Mouse (Mus musculus) cerebellum, adult 9-10 months (tissue): ENCODE data around the gene Gm44596.
"Not testable (repeated sequence)": the region's sequence is repeated elsewhere in the genome, so short reads cannot be mapped to it uniquely, and the experiment has no call there.

ENCODE experiments used
- DNase-seq: peaks from one replicate; pipeline ENCODE4 v3.0.0; 2022

The Gm44596 gene

DNA sequence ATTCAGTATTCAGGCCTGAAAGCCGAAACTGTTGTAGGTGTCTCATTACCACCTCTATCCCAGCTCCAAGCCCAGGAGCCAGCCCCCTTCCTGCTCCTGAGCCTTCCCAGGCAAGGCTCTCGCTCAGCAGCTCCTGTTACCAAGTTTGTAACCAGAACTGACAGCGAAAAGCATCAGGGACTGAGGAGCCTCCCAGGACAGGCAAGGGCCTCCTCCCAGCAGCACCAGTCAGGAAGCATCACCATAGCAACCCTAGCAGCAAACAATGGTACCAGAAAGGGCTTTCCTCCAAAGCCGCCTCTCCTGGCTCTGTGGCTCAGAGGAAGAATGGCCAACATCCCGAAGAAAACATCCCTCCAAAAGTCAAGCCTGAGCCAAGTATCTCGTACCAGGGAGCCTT lies at the start of gene Gm44596, which contains the start of gene Tex52:
Gene Gm44596, plus strand, starts transcription at position 312 of the 400 bp plus-strand sequence.
Gene Tex52, plus strand, starts transcription at position 265 of the 400 bp plus-strand sequence.
- no peak for DNase-seq

DNA sequence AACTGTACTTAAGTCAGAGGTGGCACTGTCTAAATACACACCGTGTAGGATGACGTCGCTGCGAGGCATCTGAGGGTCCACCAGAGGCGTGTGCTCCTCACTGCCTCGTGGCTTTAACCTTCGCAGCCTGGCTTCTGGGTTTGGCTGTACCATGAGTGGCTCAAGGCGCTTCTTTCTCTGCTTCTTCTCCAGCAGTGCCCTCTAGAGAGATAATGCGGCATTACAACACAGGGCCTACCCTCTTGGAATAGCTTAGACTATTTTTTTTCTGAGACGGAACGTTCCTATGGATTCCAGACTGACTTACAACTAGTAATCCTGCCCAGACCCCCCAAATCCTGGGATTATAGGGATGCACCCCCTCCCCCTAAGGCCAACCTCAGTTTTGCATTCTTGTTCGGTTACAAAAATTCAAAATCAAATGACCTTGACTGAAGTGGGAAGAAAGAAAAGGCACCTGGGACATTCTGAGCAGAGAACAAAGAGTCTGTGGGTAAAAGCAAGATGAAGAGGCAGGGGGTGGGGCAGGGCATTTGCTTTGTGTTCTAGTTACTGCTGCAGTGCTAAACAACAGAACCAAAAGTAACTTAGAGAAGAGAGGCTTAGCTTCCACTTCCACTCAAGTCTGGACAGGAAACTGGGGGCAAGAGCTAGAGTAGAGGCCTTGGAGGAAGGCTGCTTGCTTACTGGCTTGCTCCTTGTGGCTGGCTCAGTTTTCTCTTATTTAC lies 40.7 kb upstream of the Gm44596 start:
- DNase-seq = peak; percentile 82

DNA sequence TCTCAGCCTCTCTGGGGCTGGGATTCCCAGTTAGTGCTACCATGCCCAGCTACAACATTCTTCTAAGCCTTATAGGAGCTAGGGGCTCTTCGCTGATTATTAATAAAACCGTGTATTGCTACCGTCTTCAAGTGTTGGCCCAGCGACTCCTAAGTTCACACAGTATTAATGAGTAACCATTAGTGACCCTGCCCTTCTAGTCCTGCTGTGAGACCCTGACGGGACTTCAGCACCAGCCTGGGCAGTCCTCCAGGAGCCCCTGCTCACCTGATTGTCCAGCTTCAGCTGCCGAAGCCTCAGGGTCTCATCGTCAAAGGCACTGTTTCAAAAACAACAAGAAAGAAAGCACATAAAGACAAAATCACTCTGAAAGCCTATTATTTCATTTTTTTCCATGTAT lies 37.8 kb upstream of the Gm44596 start:
- DNase-seq = no peak

DNA sequence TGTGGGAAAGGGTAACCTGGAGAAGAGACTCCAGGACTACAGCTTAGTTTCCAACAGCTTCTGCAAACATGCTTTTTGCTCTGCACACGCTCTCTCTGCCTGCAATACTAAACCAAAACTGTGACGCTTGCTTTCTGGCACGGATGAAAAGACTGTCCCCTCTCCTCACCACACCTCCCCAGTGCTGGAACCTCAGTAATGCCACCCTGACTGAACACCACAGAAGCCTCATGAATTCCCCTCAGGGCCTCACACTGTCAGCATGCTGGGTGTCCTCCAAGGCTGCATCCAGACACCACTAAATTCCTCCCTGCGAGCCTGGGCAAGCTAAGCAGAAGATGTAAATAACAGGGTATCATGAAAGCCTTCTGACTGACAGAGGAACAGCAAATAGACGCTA lies 36.4 kb upstream of the Gm44596 start:
- DNase-seq = no peak

DNA sequence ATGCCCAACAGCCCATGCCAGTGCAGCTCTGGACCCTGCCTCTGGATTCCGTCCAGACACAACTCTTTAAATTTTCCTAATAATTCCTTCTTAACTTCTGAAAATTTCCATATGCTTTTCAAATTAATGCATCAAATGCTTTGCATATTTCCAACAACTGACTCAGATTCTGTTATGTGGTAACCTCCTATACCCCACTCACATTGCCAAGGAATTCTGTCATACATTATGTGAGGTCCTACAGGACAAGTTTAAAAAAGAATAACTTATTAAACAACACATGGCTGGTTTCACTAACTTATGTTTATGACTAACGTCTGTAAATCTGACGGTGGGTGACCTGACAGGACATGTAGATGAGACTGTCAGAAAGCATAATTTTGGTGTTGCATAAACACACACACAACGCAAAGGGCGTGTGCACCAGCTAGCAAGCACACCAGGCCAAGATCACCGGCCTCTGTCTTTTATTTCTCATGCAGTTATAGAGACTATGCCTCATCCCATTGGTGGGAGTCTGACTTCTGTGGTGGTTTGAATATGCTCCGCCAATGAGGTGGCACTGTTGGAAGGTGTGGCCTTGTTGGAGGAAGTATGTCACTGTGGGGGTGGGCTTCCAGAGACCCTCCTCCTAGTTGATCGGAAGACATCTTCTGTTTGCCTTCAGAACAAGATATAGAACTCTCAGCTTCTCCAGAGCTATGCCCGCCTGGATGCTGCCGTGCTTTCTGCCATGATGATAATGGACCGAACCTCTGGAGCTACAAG lies 33.2 kb upstream of the Gm44596 start:
- no peak for DNase-seq

DNA sequence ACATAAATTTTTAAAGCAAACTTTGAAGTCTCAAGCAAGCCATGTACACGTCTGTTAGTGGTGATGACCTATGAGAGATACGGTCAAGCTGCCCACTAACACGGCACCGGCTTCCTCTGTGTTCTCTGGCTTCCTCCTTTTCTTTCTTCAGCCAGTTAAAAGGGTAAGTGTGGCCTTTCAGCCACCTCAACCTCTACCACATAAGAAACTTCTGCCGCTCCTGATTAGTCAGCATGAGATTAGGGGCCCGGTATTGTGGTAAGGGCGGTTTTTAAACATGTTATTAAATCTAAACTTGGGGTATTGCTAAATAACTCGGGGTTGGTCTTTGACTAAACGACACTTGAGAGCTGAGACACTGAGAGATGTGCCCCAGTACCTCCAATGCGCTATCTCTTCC lies 29.7 kb upstream of the Gm44596 start:
- no peak for DNase-seq

DNA sequence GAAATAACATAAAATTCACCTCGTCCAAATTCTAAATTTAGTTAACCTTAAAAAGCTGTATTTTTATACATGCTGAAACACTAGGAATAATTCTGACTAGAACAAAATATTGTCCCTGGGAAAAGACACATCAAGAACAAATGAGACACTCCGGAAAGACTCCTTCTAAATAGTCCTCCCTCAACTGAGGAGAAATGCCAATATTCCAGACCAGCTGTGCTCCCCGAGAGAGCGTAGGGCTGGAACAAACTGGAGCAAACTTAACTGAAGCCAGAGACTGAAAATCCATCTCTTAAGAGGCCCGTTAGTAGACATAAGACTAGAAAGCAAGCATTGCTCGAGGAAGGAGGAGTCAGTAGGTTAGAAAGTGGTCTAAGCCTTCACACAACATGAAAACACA lies 28.5 kb upstream of the Gm44596 start:
- no peak for DNase-seq

DNA sequence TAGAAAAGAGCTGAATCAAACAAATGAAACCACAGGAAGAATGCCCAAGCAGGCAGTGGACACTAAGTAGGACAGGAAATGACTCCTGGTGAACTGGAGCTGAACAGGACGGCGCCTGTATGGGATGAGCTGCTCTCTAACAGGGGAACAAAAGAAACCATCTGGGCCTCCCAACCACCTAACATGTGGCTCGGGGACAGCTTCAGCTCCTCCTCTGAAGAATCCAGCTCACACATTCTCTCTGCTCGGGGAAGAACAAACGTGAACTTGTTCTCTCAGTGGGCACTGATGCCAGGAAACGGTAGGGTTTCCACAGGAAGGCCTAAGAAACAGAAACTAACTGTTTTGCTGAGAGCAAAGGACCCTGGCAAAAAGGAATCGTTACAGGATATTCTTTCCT lies 25.6 kb upstream of the Gm44596 start:
- DNase-seq = peak; percentile 46

DNA sequence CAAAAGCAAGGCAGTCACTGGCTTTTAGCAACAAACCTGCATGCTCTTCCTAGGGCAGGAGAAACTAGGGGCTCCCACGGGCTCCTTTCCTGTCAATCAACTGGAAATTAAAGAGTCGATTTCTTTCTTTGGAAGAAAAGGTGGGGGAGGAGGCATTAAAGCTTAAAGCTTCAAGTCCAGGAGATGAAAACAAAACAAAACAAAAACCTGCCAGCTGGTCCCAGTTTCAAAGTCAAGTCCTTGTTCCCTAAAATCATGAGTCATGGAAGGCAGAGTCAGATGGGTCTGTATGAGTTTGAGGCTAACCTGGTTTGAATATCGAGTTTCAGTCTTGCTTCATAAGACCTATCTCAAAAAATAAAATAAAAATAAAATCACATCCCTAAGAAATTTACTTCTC lies 21.2 kb upstream of the Gm44596 start:
- no peak for DNase-seq

DNA sequence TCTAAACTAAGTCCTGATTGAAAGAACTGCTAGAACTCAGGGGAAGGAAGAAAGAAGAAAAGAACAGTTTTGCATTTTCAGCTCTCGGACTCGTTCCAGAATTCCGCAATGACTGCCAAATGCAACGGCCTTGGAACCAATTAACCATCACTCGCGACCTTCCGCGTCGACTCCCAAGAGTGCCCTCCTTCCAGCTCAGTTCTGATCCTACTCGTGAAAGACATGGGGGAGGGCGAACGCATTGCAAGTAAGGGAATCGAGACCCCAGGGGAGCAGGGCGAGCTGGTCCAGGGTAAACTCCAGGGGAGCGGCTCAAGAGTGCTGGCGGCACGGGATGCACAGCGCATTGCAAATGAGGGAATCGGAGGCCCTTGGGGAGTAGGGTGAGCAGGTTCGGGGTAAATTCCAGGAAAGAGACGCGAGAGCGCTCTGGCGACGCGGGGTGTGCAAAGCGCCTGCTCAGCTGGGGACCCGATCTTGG lies 20.1 kb upstream of the Gm44596 start:
- DNase-seq = peak; percentile 67

DNA sequence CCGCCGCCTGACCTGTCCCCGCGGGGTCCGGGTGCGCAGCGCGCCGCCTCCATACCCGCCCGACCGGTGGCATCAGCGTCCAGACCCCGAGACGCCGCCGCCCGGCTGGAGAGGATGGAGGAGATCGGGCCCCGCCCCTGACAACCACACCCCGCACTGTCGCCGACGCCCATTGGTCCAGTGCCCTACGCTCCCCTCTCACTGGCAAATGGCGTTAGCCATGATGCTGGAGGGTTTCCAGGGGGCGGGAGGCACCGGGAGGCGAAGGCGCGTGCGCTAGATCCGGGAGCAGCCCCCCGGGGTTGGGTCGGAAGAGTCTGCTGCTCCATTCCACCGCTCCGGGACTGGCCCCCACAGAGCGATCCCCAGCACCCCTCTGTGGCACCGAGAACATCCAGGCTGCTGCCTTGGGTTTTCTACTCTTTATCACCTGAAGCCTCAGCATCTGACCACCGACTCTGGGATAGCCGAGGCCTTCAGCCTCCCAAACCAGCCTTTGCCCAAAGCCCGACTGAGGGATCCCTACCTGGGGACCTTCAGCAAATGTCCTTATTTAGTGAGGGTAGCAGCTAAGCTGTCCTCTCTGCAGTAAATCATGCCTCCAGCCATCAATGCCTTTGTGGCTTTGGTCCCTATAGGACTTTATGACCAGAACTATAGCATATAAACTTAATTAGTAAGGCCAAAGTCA lies 19.4 kb upstream of the Gm44596 start, which contains the start of gene Tulp3:
Gene Tulp3, minus strand, starts transcription at position 126 of the 691 bp plus-strand sequence.
- peak; percentile 98 for DNase-seq

DNA sequence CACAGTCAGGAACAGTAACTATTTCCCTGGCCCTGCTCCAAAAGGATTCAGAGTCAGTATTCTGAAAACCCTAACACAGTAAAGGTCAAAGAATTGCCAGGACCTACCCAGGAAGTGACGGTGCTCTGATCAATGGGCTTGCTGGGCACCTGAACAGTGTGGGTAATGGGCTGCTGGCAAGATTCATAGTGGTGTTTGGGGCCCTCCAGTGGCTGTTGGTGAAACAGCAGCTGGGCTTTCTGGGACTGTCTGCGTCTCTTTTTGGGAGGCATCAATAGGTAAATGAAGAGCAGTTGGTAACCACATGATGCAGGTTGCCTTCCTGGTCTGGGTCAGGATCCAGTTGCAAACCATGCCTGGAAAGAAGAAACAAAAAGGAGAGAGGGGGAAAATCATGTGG lies 16.3 kb upstream of the Gm44596 start:
- DNase-seq = peak; percentile 76

DNA sequence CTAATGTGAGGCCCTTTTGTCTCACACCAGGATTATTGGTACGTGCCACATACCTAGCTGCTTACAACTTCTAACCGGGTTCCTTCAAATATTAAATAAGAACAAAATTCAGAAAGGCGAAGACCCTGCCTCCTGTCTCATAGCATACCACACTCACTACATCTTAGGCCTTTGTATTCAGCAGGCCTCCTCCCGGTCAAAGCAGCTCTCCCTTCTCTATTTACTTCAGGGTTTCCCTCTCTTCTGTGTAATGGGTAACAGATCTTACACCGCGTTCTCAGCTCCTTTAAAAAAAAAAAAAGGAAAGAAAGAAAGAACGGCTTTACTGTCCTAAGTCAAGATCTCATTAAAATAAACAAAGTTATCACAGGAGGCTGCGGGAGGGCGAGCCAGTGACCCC lies 13.4 kb upstream of the Gm44596 start:
- no peak for DNase-seq

DNA sequence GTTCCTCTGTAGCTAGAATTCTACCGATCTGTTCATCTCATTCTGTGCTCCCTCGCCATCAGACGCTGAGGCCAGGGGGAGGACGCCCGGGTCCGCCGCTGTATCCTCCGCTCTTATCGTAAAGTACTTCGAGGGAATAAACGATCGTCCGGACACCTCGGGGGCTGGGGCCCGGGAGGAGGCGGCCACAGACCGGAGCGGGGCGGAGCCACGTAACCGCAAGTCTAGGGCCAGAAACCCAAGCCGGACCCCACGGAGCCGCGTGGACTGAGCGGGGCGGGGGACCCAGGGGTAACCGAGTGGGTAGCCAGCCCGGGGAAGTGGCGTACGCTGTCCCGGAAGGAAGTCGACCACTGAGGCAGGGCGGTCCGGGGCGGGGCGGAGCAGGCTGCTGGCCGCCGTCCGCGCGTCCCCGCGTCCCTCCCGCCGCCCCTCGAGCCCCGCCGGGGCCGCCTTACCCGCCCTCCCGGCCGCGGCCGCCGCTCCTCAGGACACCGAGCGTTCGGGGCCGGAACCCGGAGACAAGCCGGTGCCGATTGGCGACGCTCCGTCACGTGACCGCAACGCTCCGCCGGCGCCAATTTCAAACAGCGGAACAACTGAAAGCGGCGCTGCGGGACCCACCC lies 12.8 kb upstream of the Gm44596 start, which contains the start of the genes Rhno1 and Foxm1:
Gene Rhno1, minus strand, starts transcription at position 531 of the 626 bp plus-strand sequence.
Gene Foxm1, plus strand, starts transcription at position 587 of the 626 bp plus-strand sequence.
- peak; percentile 76 for DNase-seq

DNA sequence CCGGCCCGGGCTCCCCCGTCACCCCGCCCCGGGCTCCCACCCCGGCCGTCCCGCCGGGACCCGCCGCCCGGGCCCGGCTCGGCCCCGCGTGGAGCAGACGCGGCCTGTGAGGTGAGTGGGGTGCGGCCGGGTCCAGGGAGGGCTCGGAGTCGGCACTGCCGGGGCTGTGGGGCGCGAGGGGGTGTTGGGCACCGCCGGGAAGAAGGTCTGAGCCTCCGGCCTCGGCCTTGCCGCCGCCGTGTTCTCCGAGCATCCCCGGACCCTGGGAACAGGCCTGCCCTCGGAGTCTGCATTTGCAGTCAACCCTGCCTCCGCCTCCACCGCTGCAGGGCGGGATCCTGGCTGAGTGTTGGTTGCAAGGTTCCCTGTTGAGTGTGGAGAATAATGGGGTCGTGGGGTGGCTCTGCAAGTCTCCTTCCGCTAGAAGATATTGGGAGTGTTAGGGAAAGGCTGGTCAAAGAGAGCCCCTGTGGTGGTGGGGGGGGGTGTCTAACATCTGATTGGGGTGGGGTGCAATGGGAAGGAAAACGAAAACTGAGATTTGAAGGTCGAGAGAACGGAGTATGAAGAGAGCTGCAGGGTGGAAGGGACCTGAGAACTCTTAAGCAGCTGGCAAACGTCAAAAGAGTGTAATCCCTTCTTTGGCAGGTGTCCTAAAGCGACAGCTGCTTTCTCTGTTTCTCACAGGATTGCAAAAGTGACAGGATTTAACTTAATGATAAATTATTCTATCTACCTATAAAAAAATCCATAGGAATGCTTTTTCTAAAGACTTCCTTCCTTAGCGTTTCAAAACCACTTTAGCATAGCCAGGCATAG lies 12.1 kb upstream of the Gm44596 start:
- DNase-seq = no peak

DNA sequence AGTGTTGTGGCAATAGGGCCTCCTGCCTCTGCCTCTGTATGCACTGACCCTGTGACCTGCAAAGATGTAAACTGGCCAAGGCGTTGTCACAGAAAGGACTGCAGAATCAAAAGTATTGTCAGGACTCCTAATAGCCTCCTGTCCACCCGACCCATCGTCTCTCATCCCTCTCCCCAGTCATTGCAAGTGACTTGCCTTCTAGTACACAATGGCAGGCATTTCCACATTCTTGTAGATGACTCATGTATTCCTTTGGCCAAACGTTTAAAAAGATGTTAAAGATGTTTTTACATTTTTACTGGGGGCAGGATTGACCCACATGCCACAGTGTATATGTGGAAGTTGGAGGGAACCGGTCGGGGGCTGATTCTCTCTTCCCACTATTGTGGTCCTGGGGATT lies 10.6 kb upstream of the Gm44596 start:
- no peak for DNase-seq

DNA sequence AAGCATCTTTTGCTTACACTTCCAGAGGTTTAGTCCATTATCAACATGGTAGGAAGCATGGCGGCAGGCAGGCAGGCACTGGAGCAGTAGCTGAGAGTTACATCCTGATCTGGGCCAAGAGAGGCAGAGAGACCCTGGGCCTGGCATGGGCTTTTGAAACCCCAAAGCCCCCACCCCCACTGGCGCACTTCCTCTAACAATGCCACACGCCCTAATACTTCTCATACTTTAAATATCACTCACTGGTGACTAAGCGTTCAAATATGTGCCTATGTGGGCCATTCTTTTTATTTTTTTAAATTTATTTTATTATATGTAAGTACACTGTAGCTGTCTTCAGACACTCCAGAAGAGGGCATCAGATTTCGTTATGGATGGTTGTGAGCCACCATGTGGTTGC lies 8.8 kb upstream of the Gm44596 start:
- no peak for DNase-seq

DNA sequence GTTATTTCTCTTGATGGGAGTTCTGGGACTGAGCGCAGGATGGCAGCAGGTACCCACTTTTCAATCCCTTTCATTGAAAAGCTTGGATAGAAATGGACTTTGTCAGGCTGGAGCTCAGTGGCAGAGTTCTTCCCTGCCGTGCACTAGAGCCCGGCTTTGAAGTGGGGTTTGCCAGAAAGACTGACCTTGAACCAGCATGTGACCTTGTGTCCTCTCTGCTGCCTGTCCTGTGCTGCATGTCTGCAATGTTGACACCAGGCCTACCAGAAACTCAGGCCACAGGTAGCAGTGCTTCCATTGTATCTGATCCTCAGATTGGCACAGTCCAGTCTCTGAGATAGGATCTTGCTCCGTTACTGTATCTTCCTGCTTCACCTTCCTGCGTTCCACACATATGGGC lies 5.3 kb upstream of the Gm44596 start:
- no peak for DNase-seq

DNA sequence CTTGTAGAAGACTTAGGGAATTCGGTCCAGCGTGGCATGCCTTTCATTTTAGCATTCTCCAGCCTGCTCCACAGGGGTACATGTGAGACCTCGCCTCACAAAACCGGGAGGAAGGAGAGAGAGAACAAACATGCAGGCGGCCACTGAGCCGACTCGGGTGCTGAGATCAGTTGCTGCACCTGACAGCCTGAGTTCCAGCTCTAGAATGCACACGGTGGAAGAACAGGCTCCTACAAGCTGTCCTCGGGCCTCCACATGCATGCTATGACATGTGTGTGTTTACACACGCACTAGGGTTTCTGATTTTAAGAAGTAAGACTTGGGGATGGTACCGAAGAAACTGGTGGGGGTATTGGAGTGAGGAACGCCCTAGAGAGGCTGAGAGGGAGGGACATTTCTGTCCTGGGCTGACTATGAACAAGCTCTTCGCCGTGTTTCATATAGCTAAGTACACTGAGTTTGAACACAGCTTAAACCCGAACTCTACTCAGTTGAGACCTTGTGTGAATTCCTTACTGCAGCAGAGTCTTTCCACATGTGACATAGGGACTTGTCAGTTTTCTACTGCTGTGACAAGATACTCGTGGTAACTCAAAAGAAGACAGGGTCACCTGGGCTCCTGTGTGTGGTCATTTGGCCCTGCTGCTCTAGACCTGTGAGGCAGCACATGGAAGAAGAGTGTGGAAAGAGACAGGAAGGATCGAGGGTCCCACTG lies 1.2 kb downstream of the Gm44596 start:
- no peak for DNase-seq

DNA sequence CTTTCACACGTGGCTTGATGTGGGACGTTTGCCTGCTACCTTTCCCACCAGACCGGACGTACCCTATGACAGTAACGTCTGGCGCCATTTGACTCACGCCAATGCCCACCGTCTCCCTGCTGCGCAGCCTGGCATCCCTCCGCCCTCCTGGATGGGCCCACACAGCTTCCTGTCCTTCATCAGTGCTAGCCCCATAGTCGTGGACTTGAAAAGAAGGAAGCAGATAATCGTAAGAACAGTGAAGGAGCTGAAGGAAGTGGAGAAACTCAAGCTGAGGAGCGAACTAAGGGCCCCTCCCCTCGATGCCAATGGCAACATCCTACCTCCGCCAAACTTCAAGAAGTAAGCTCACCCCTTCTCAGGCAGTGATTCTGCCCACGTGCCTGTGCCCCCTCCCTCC lies 4.3 kb downstream of the Gm44596 start:
- no peak for DNase-seq

DNA sequence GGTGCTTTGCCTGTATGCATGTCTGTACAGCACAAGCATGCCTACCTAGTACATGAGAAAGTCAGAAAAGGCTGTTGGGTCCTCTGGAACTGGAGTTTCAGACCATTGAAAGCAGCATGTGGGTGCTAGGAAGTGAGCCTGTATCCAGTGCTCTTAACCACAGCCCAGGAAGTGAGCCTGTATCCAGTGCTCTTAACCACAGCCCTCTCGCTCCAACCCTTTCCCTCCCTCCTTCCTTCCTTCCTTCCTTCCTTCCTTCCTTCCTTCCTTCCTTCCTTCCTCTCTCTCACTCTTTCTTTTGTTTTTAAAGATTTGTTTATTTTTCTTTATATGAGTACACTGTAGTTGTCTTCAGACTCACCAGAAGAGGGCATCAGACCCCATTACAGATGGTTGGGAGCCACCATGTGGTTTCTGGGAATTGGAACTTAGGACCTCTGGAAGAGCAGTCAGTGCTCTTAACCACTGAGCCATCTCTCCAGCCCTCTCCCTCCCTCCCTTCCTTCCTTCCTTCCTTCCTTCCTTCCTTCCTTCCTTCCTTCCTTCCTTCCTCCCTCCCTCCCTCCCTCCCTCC lies 5.4 kb downstream of the Gm44596 start:
- DNase-seq = not testable (repeated sequence)
